Mouse (Mus musculus): Measurements from ENCODE around the gene Negr1. TPM values are rescaled to one million over a fixed set of nuclear protein-coding genes. Genes with fewer than 3 reads are reported as not detected.

Gene Negr1
- polyA plus RNA-seq, 1 experiment from 2014 or later, result 4.2 TPM

DNA sequence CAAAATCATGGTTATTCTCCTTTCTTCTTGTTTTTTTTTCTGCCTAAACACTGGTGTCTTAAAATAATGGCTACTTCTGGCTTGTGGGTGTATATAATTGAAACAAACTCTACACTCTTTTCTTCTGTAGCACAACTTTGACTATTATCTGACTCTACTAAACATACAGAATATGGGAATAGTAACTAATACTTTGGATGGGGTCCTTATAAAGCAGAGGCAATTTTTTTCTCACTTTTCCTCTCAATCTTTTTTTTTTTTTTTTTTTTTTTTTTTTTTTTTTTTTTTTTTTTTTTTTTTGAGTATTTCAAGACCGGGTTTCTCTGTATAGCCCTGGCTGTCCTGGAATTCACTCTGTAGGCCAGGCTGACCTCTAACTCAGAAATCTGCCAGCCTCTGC lies 772.6 kb downstream of the Negr1 start:
- no peak for ATAC-seq (ENCODE audit: insufficient read depth, low FRiP score, low TSS enrichment)
- H3K9ac ChIP-seq (ENCODE audit: low read length), result no peak overlapping the region
- no peaks in the 10 kb centered on the region for H3K27me3 ChIP-seq (ENCODE audit: control insufficient read depth, insufficient read depth, low read length)
- no peak overlapping the region for H3K4me3 ChIP-seq (ENCODE audit: low read depth, low read length)
- no peaks in the 10 kb centered on the region for H3K36me3 ChIP-seq (ENCODE audit: control insufficient read depth, insufficient read depth, low read length)
- H3K4me1 ChIP-seq (ENCODE audit: control insufficient read depth, insufficient read depth, low read length), result no peaks in the 10 kb centered on the region
- DNase-seq (ENCODE audit: low spot score), result no peak
- H3K27ac ChIP-seq (ENCODE audit: low read depth, low read length), result no peak overlapping the region
- no peaks in the 10 kb centered on the region for H3K9me3 ChIP-seq (ENCODE audit: control insufficient read depth, low read length)
- 83% methylated on average over 1 of the region's 1 CpGs for WGBS
- no peak overlapping the region for H3K4me2 ChIP-seq (ENCODE audit: low read depth)

- no peaks in the 10 kb centered on the region for H3K4me1 ChIP-seq (ENCODE audit: control insufficient read depth, insufficient read depth, low read length)
Observed at GRCm38 (mm10) chr3:157349480-157349879, 787.9 kb downstream of the Negr1 start.

DNA sequence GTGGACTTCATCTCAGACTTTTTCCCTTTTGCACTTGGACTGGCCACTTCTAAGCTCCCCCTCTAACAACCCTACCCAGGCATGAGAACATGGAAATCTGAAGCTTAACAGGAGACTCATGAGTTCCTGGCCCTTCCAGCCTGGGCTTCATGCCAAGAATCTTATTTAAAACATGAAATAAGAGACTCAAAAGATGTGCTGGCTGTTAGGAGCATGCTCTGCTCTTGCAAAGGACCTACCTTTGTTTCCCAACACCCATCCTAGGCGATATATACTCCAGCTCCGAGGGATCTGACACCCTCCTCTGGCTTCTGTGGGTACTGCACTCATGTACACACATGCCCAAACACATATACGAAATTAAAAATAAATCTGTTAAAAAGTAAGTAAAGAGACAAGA lies 797.3 kb downstream of the Negr1 start:
- Histone ChIP-seq H3K9me3 (ENCODE audit: control insufficient read depth, low read length) (no peaks in the 10 kb centered on the region), H3K27ac (ENCODE audit: low read depth, low read length) (no peak overlapping the region), H3K27me3 (ENCODE audit: control insufficient read depth, insufficient read depth, low read length) (no peaks in the 10 kb centered on the region), H3K36me3 (ENCODE audit: control insufficient read depth, insufficient read depth, low read length) (no peaks in the 10 kb centered on the region), H3K4me1 (ENCODE audit: control insufficient read depth, insufficient read depth, low read length) (no peaks in the 10 kb centered on the region), H3K9ac (ENCODE audit: low read length) (no peak overlapping the region), H3K4me3 (ENCODE audit: low read depth, low read length) (no peak overlapping the region), H3K4me2 (ENCODE audit: low read depth) (no peak overlapping the region)
- 49% methylated on average over 3 of the region's 3 CpGs for WGBS
- ATAC-seq (ENCODE audit: insufficient read depth, low FRiP score, low TSS enrichment) (no peak), DNase-seq (ENCODE audit: low spot score) (peak; percentile 26)

More at GRCm38 (mm10) chr3:157349480-157349879, 787.9 kb downstream of the Negr1 start:
- Histone ChIP-seq H3K4me3 (ENCODE audit: low read depth, low read length) (no peak overlapping the region), H3K27ac (ENCODE audit: low read depth, low read length) (no peak overlapping the region), H3K27me3 (ENCODE audit: control insufficient read depth, insufficient read depth, low read length) (no peaks in the 10 kb centered on the region), H3K9me3 (ENCODE audit: control insufficient read depth, low read length) (no peaks in the 10 kb centered on the region), H3K36me3 (ENCODE audit: control insufficient read depth, insufficient read depth, low read length) (no peaks in the 10 kb centered on the region), H3K9ac (ENCODE audit: low read length) (no peak overlapping the region), H3K4me2 (ENCODE audit: low read depth) (no peak overlapping the region)
- DNase-seq (ENCODE audit: low spot score) (no peak), ATAC-seq (ENCODE audit: insufficient read depth, low FRiP score, low TSS enrichment) (no peak)
- WGBS, result 71% methylated on average over 2 of the region's 2 CpGs

DNA sequence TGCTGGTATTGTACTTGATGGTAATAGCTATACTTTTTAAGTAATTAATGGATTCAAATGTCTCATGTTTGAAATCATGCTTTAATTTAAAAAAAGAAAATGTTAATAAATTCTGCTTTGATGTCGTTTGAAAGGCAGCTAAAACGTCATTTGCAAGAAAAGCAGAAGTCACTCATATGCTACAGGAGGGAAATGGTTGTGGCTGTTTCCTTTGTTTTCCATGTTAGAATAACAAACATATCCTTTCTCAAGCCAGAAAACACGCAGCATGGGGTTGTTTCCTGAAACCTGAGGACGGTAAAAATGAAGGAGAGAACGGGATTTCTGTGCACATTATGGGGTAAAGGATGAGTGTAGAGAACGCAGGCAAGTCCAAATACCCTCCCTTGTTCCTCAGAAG lies 798.2 kb downstream of the Negr1 start:
- no peak overlapping the region for H3K27ac ChIP-seq (ENCODE audit: low read depth, low read length)
- no peaks in the 10 kb centered on the region for H3K27me3 ChIP-seq (ENCODE audit: control insufficient read depth, insufficient read depth, low read length)
- DNase-seq (ENCODE audit: low spot score), result no peak
- no peaks in the 10 kb centered on the region for H3K36me3 ChIP-seq (ENCODE audit: control insufficient read depth, insufficient read depth, low read length)
- H3K9ac ChIP-seq (ENCODE audit: low read length), result no peak overlapping the region
- no peak overlapping the region for H3K4me3 ChIP-seq (ENCODE audit: low read depth, low read length)
- no peaks in the 10 kb centered on the region for H3K4me1 ChIP-seq (ENCODE audit: control insufficient read depth, insufficient read depth, low read length)
- no peak overlapping the region for H3K4me2 ChIP-seq (ENCODE audit: low read depth)
- WGBS, result 87% methylated on average over 6 of the region's 6 CpGs
- H3K9me3 ChIP-seq (ENCODE audit: control insufficient read depth, low read length), result no peaks in the 10 kb centered on the region
- no peak for ATAC-seq (ENCODE audit: insufficient read depth, low FRiP score, low TSS enrichment)

All from neural tube, embryonic 11.5 days (tissue).